Mouse (Mus musculus) megakaryocyte, embryonic 14.5 days (primary cell): ENCODE data around the gene S100z.

ENCODE experiments used
- FLI1 ChIP-seq: IDR thresholded peaks from 2 replicates; pipeline ENCODE4 v1.6.1; 2012; ENCODE audit warnings: low read length, inconsistent platforms, mixed read lengths
- GATA1 ChIP-seq: IDR thresholded peaks from 3 replicates; pipeline ENCODE4 v1.6.1; 2012; ENCODE audit warnings: mixed read lengths, low read length, inconsistent platforms, borderline replicate concordance

DNA sequence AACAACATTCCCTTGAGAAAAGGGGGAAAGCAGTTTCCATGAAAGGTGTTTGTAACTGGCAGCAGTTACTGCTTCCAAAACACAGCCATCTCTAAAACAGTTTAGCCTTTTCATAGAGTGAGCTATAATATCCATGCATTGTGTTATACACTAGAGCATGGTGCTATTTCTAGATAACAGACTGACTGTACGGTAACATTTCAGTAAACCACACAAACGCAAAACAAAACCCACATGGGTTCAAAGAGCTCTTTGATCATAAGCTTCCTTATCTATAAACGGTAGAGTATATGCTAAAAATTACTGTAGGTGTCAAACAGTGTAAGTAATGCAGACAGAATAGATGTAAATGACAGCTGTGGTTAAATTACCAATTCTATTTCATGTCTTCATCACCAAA lies 28.8 kb downstream of the S100z start:
- TF ChIP-seq GATA1: no peak
- TF ChIP-seq FLI1: no peak
